Mouse (Mus musculus) adipose tissue, adult 10 weeks (tissue): ENCODE data around the gene D330020A13Rik. TPM values are rescaled to one million over a fixed set of nuclear protein-coding genes. Genes with fewer than 3 reads are reported as not detected.

Experiments
- polyA plus RNA-seq: library from polyadenylated mRNA; stranded (reverse); fragments of 350-450 nt; fragmentation: Illumina TruSeq; extraction: RNeasy Lipid Tissue Mini Kit (QIAGEN cat#74804); gene quantifications from one replicate; pipeline ENCODE4 v1.2.3, GENCODE M21; 2014; ENCODE audit warnings: low read depth, low replicate concordance

D330020A13Rik gene
- not detected for polyA plus RNA-seq

DNA sequence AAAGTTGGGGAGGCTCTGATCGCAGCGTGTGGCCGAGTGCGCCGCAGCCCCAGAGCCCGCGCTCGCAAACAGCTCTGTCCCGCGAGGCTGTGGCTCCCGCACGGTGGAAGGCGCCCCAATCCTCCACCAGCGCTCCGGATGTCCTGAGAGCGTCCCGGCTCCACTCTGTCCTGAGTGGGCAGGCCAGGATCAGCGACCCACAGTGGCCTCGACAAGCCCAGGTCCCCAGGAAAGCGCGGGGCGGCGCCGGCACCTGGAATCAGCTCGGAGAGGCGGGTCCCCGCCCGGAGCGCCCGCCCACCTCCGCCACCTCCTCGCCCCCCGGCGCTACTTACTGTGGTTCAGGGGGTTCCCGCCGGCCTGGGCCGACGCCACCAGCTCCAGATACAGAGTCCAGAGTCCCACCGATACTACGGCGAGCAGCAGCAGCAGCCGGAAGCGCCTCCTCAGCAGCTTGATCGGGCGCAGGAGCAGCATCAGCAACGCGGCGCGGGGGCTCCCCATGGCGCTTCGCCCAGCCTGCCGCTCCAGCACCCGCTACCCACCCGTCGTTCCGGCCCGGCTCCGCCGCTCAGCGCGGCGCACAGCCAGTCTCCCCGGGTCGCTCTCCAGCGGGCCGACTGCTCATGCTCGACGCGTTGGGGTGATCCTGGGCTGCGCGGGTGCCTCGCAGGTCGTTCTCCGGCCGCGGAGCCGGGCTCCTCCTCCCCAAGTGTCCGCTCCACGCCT, at the start of gene D330020A13Rik, which contains the start of gene B4galnt3:
Gene D330020A13Rik (plus strand): TSS at position 309 of the 729 bp plus-strand sequence.
Gene B4galnt3 (minus strand): TSS at position 504 of the 729 bp plus-strand sequence.

Other genes with a start within 250 kb of the D330020A13Rik start
- 0.98 TPM for gene Ninj2, start 201.0 kb upstream of the D330020A13Rik start, polyA plus RNA-seq
- 1.5 TPM for gene B4galnt3, start 195 bp downstream of the D330020A13Rik start, polyA plus RNA-seq
- 24.2 TPM for gene Kdm5a, start 69.8 kb downstream of the D330020A13Rik start, polyA plus RNA-seq
- gene Ccdc77, start 70.0 kb downstream of the D330020A13Rik start, polyA plus RNA-seq: 17.3 TPM
- gene Il17ra, start 168.9 kb downstream of the D330020A13Rik start, polyA plus RNA-seq: 7.4 TPM
- gene Tmem121b, start 199.4 kb downstream of the D330020A13Rik start, polyA plus RNA-seq: not detected
- gene Hdhd5, start 237.0 kb downstream of the D330020A13Rik start, polyA plus RNA-seq: 20.7 TPM